Mouse (Mus musculus) myocyte (in vitro differentiated cells): Measurements from ENCODE around the gene Dnajc2. TPM values are rescaled to one million over a fixed set of nuclear protein-coding genes. Genes with fewer than 3 reads are reported as not detected.

Source experiments
- H3K27me3 ChIP-seq: one replicate; pipeline ENCODE4 v1.6.1; 2011; ENCODE audit not compliant: control insufficient read depth, insufficient read depth, insufficient read length
- H3K36me3 ChIP-seq: one replicate; pipeline ENCODE4 v1.6.1; 2011; ENCODE audit not compliant: control insufficient read depth, insufficient read depth
- H3K4me2 ChIP-seq: one replicate; pipeline ENCODE4 v1.6.1; 2011; ENCODE audit warnings: low read depth, control low read depth
- H3K4me3 ChIP-seq: one replicate; pipeline ENCODE4 v1.5.1; 2011; ENCODE audit warnings: mild to moderate bottlenecking, control low read depth, moderate library complexity
- H3K79me2 ChIP-seq: one replicate; pipeline ENCODE4 v1.6.1; 2011; ENCODE audit not compliant: control insufficient read depth, insufficient read depth
- H3ac ChIP-seq: one replicate; pipeline ENCODE4 v1.6.1; 2011; ENCODE audit not compliant: control insufficient read depth, insufficient read length
- CEBPB ChIP-seq: IDR thresholded peaks from 2 replicates; pipeline ENCODE4 v1.6.1; 2011; ENCODE audit warnings: mild to moderate bottlenecking, moderate library complexity; ENCODE audit not compliant: poor library complexity, insufficient read depth, severe bottlenecking
- E2F4 ChIP-seq: IDR thresholded peaks from one replicate; pipeline ENCODE4 v1.6.1; 2011; ENCODE audit warnings: mild to moderate bottlenecking, control low read depth, moderate library complexity; ENCODE audit not compliant: insufficient read depth
- MAX ChIP-seq: IDR thresholded peaks from one replicate; pipeline ENCODE4 v1.6.1; 2011; ENCODE audit warnings: low read depth, mild to moderate bottlenecking, control low read depth
- MYOD1 ChIP-seq, 3 experiments: IDR thresholded peaks; one replicate each; pipeline ENCODE4 v1.6.1; 2011; ENCODE audit warnings: control low read depth in 2 of 3, low read depth in 2 of 3, mild to moderate bottlenecking in 2 of 3, moderate library complexity in 1 of 3; ENCODE audit not compliant: insufficient read length in 2 of 3, control insufficient read depth in 1 of 3
- MYOG ChIP-seq, 3 experiments: IDR thresholded peaks; one replicate each; pipeline ENCODE4 v1.6.1; 2011; ENCODE audit warnings: control low read depth in 2 of 3, low read depth in 2 of 3, mild to moderate bottlenecking in 2 of 3; ENCODE audit not compliant: insufficient read length in 2 of 3, control insufficient read depth in 1 of 3, insufficient read depth in 1 of 3
- POLR2A ChIP-seq: IDR thresholded peaks from one replicate; pipeline ENCODE4 v1.6.1; 2011; ENCODE audit warnings: low read depth, mild to moderate bottlenecking, control low read depth, moderate library complexity; ENCODE audit not compliant: insufficient read length
- POLR2AphosphoS2 ChIP-seq: IDR thresholded peaks from one replicate; pipeline ENCODE4 v1.6.1; 2011; ENCODE audit warnings: low read depth, control low read depth; ENCODE audit not compliant: insufficient read length
- REST ChIP-seq: IDR thresholded peaks from one replicate; pipeline ENCODE4 v1.6.1; 2011; ENCODE audit warnings: mild to moderate bottlenecking, control low read depth, moderate library complexity; ENCODE audit not compliant: insufficient read depth, insufficient read length
- SRF ChIP-seq: IDR thresholded peaks from one replicate; pipeline ENCODE4 v1.6.1; 2011; ENCODE audit warnings: low read depth; ENCODE audit not compliant: control insufficient read depth, insufficient read length
- TCF12 ChIP-seq: IDR thresholded peaks from one replicate; pipeline ENCODE4 v1.6.1; 2011; ENCODE audit warnings: mild to moderate bottlenecking, control low read depth; ENCODE audit not compliant: poor library complexity, insufficient read depth, severe bottlenecking
- TCF3 ChIP-seq: IDR thresholded peaks from one replicate; pipeline ENCODE4 v1.6.1; 2011; ENCODE audit warnings: low read depth, control low read depth; ENCODE audit not compliant: insufficient read length
- USF1 ChIP-seq: IDR thresholded peaks from one replicate; pipeline ENCODE4 v1.6.1; 2011; ENCODE audit warnings: low read depth, mild to moderate bottlenecking, control low read depth, moderate library complexity
- polyA plus RNA-seq: library from polyadenylated mRNA; unstranded; fragments of >200 nt; fragmentation: generic; extraction: Trizol; gene quantifications from one replicate; pipeline ENCODE4 v1.2.1, GENCODE M21; 2012; ENCODE audit warnings: missing spikeins

Gene Dnajc2
- polyA plus RNA-seq, 1 experiment: 15.4 TPM

GRCm38 (mm10) chr5:21724872-21725271 is 60.2 kb downstream of the Dnajc2 start:
- H3K79me2 ChIP-seq: no peaks in the 10 kb centered on the region
- no peak overlapping the region for H3K4me3 ChIP-seq
- H3K27me3 ChIP-seq: no peaks in the 10 kb centered on the region
- H3K36me3 ChIP-seq: no peaks in the 10 kb centered on the region
- H3K4me2 ChIP-seq: no peak overlapping the region
- H3ac ChIP-seq: no peak overlapping the region
- TF ChIP-seq MAX (no peak), POLR2A (no peak), MYOG (IDR thresholded peaks at IDR 0.05; ENCODE audit: control insufficient read depth in 1 of 3, insufficient read depth in 1 of 3, insufficient read length in 2 of 3, low read depth in 2 of 3) (no peak), TCF3 (no peak), USF1 (no peak), E2F4 (no peak), MYOD1 (IDR thresholded peaks at IDR 0.05; ENCODE audit: control insufficient read depth in 1 of 3, insufficient read length in 2 of 3, low read depth in 2 of 3) (no peak), SRF (no peak), REST (no peak), CEBPB (no peak), POLR2AphosphoS2 (no peak), TCF12 (no peak)

GRCm38 (mm10) chr5:21724427-21724826 is 60.6 kb downstream of the Dnajc2 start:
- no peaks in the 10 kb centered on the region for H3K79me2 ChIP-seq
- no peaks in the 10 kb centered on the region for H3K36me3 ChIP-seq
- no peak overlapping the region for H3K4me2 ChIP-seq
- H3K27me3 ChIP-seq: no peaks in the 10 kb centered on the region
- TF ChIP-seq MYOD1 (IDR thresholded peaks at IDR 0.05; ENCODE audit: control insufficient read depth in 1 of 3, insufficient read length in 2 of 3, low read depth in 2 of 3) (no peak), USF1 (no peak), CEBPB (no peak), TCF12 (no peak), POLR2A (no peak), POLR2AphosphoS2 (no peak), MYOG (IDR thresholded peaks at IDR 0.05; ENCODE audit: control insufficient read depth in 1 of 3, insufficient read depth in 1 of 3, insufficient read length in 2 of 3, low read depth in 2 of 3) (no peak), SRF (no peak), TCF3 (no peak), MAX (no peak), E2F4 (no peak), REST (no peak)
- no peak overlapping the region for H3ac ChIP-seq
- H3K4me3 ChIP-seq: no peak overlapping the region

- Histone ChIP-seq H3K36me3 (no peaks in the 10 kb centered on the region), H3K4me3 (no peak overlapping the region), H3K79me2 (no peaks in the 10 kb centered on the region), H3K4me2 (no peak overlapping the region), H3ac (no peak overlapping the region), H3K27me3 (no peaks in the 10 kb centered on the region)
- TF ChIP-seq MAX: no peak
- no peak for TF ChIP-seq SRF
- no peak for TF ChIP-seq POLR2AphosphoS2
- no peak for TF ChIP-seq MYOG (IDR thresholded peaks at IDR 0.05; ENCODE audit: control insufficient read depth in 1 of 3, insufficient read depth in 1 of 3, insufficient read length in 2 of 3, low read depth in 2 of 3)
- TF ChIP-seq TCF12: no peak
- TF ChIP-seq REST: no peak
- no peak for TF ChIP-seq MYOD1 (IDR thresholded peaks at IDR 0.05; ENCODE audit: control insufficient read depth in 1 of 3, insufficient read length in 2 of 3, low read depth in 2 of 3)
- no peak for TF ChIP-seq POLR2A
Measured at GRCm38 (mm10) chr5:21719209-21719608, 65.8 kb downstream of the Dnajc2 start.

GRCm38 (mm10) chr5:21718546-21718945 is 66.5 kb downstream of the Dnajc2 start:
- Histone ChIP-seq H3K27me3 (no peaks in the 10 kb centered on the region), H3K4me3 (no peak overlapping the region), H3K36me3 (no peaks in the 10 kb centered on the region), H3K79me2 (no peaks in the 10 kb centered on the region), H3K4me2 (no peak overlapping the region), H3ac (no peak overlapping the region)
- no peak for TF ChIP-seq MAX
- TF ChIP-seq CEBPB: no peak
- TF ChIP-seq MYOD1 (IDR thresholded peaks at IDR 0.05; ENCODE audit: control insufficient read depth in 1 of 3, insufficient read length in 2 of 3, low read depth in 2 of 3): no peak
- no peak for TF ChIP-seq MYOG (IDR thresholded peaks at IDR 0.05; ENCODE audit: control insufficient read depth in 1 of 3, insufficient read depth in 1 of 3, insufficient read length in 2 of 3, low read depth in 2 of 3)
- no peak for TF ChIP-seq REST
- TF ChIP-seq SRF: no peak
- no peak for TF ChIP-seq POLR2AphosphoS2
- TF ChIP-seq E2F4: no peak
- no peak for TF ChIP-seq POLR2A
- no peak for TF ChIP-seq TCF3
- no peak for TF ChIP-seq USF1
- TF ChIP-seq TCF12: no peak
